Mouse (Mus musculus): ENCODE measurements at regions not wholly inside any gene's neighbourhood (a gene's known extent, or its start where the extent isn't known, plus 50 kb on each side); places are given as distances from the start of the nearest gene placed in this dataset.

- H3K9ac ChIP-seq: no peak overlapping the region
- H3K9me3 ChIP-seq: no peaks in the 10 kb centered on the region
- H3K4me2 ChIP-seq: no peak overlapping the region
- no peak for ATAC-seq (ENCODE audit: borderline replicate concordance, extremely low read depth, low FRiP score, low TSS enrichment)
- no peak overlapping the region for H3K27ac ChIP-seq
- no peak overlapping the region for H3K4me3 ChIP-seq
- H3K27me3 ChIP-seq: no peaks in the 10 kb centered on the region
- no peaks in the 10 kb centered on the region for H3K4me1 ChIP-seq
- H3K36me3 ChIP-seq: no peaks in the 10 kb centered on the region
- 83% methylated on average over 6 of the region's 6 CpGs for WGBS
These were observed 120.2 kb upstream of the Ifne start for GRCm38 (mm10) chr4:89000200-89000599.

- WGBS: 78% methylated on average over 5 of the region's 5 CpGs
- no peaks in the 10 kb centered on the region for H3K36me3 ChIP-seq
- no peak for ATAC-seq (ENCODE audit: borderline replicate concordance, extremely low read depth, low FRiP score, low TSS enrichment)
- H3K9ac ChIP-seq: no peak overlapping the region
- no peaks in the 10 kb centered on the region for H3K9me3 ChIP-seq
- H3K27me3 ChIP-seq: no peaks in the 10 kb centered on the region
- no peak overlapping the region for H3K4me3 ChIP-seq
- no peak overlapping the region for H3K27ac ChIP-seq
- no peaks in the 10 kb centered on the region for H3K4me1 ChIP-seq
- H3K4me2 ChIP-seq: no peak overlapping the region
These were observed 118.3 kb upstream of the Ifne start for GRCm38 (mm10) chr4:88998286-88998685.

- H3K36me3 ChIP-seq: no peaks in the 10 kb centered on the region
- WGBS: 70% methylated on average over 5 of the region's 5 CpGs
- H3K9me3 ChIP-seq: no peaks in the 10 kb centered on the region
- H3K27ac ChIP-seq: no peak overlapping the region
- no peaks in the 10 kb centered on the region for H3K27me3 ChIP-seq
- no peak overlapping the region for H3K9ac ChIP-seq
- no peak overlapping the region for H3K4me2 ChIP-seq
- H3K4me3 ChIP-seq: no peak overlapping the region
- no peaks in the 10 kb centered on the region for H3K4me1 ChIP-seq
- no peak for ATAC-seq (ENCODE audit: borderline replicate concordance, extremely low read depth, low FRiP score, low TSS enrichment)
These were observed 115.3 kb upstream of the Ifne start for GRCm38 (mm10) chr4:88995129-88995919.

GRCm38 (mm10) chr4:88994486-88994885 is 114.5 kb upstream of the Ifne start:
- no peak overlapping the region for H3K27ac ChIP-seq
- H3K27me3 ChIP-seq: no peaks in the 10 kb centered on the region
- H3K4me2 ChIP-seq: no peak overlapping the region
- no peak overlapping the region for H3K9ac ChIP-seq
- no peak overlapping the region for H3K4me3 ChIP-seq
- no peaks in the 10 kb centered on the region for H3K36me3 ChIP-seq
- WGBS: 62% methylated on average over 4 of the region's 4 CpGs
- no peak for ATAC-seq (ENCODE audit: borderline replicate concordance, extremely low read depth, low FRiP score, low TSS enrichment)
- no peaks in the 10 kb centered on the region for H3K4me1 ChIP-seq
- H3K9me3 ChIP-seq: no peaks in the 10 kb centered on the region

- Histone ChIP-seq H3K27me3 (no peaks in the 10 kb centered on the region), H3K36me3 (no peaks in the 10 kb centered on the region), H3K27ac (no peak overlapping the region), H3K4me1 (no peaks in the 10 kb centered on the region), H3K4me2 (no peak overlapping the region), H3K9me3 (no peaks in the 10 kb centered on the region), H3K9ac (no peak overlapping the region), H3K4me3 (no peak overlapping the region)
- ATAC-seq (ENCODE audit: borderline replicate concordance, extremely low read depth, low FRiP score, low TSS enrichment): no peak
- WGBS: 78% methylated on average over 2 of the region's 2 CpGs
These were observed 112.5 kb upstream of the Ifne start for GRCm38 (mm10) chr4:88992498-88992897.

- H3K4me2 ChIP-seq: no peak overlapping the region
- no peak overlapping the region for H3K27ac ChIP-seq
- H3K4me1 ChIP-seq: no peaks in the 10 kb centered on the region
- no peaks in the 10 kb centered on the region for H3K36me3 ChIP-seq
- ATAC-seq (ENCODE audit: borderline replicate concordance, extremely low read depth, low FRiP score, low TSS enrichment): no peak
- 25% methylated on average over 4 of the region's 4 CpGs for WGBS
- no peak overlapping the region for H3K9ac ChIP-seq
- no peaks in the 10 kb centered on the region for H3K9me3 ChIP-seq
- no peaks in the 10 kb centered on the region for H3K27me3 ChIP-seq
- H3K4me3 ChIP-seq: no peak overlapping the region
These were observed 108.4 kb upstream of the Ifne start for GRCm38 (mm10) chr4:88988363-88988762.

GRCm38 (mm10) chr4:88987103-88987502 is 107.1 kb upstream of the Ifne start:
- H3K9me3 ChIP-seq: no peaks in the 10 kb centered on the region
- no peak overlapping the region for H3K9ac ChIP-seq
- no peak overlapping the region for H3K27ac ChIP-seq
- H3K27me3 ChIP-seq: no peaks in the 10 kb centered on the region
- H3K36me3 ChIP-seq: no peaks in the 10 kb centered on the region
- H3K4me2 ChIP-seq: no peak overlapping the region
- no peaks in the 10 kb centered on the region for H3K4me1 ChIP-seq
- no peak overlapping the region for H3K4me3 ChIP-seq
- 46% methylated on average over 1 of the region's 1 CpGs for WGBS
- no peak for ATAC-seq (ENCODE audit: borderline replicate concordance, extremely low read depth, low FRiP score, low TSS enrichment)

- Histone ChIP-seq H3K9me3 (no peaks in the 10 kb centered on the region), H3K4me3 (no peak overlapping the region), H3K27ac (no peak overlapping the region), H3K4me1 (no peaks in the 10 kb centered on the region), H3K4me2 (no peak overlapping the region), H3K9ac (no peak overlapping the region), H3K36me3 (no peaks in the 10 kb centered on the region), H3K27me3 (no peaks in the 10 kb centered on the region)
- no peak for ATAC-seq (ENCODE audit: borderline replicate concordance, extremely low read depth, low FRiP score, low TSS enrichment)
- WGBS: 69% methylated on average over 3 of the region's 3 CpGs
These were observed 102.5 kb upstream of the Ifne start for GRCm38 (mm10) chr4:88982457-88982856.

- Histone ChIP-seq H3K9ac (no peak overlapping the region), H3K4me2 (no peak overlapping the region), H3K27me3 (no peaks in the 10 kb centered on the region), H3K36me3 (no peaks in the 10 kb centered on the region), H3K9me3 (no peaks in the 10 kb centered on the region), H3K4me3 (no peak overlapping the region), H3K27ac (no peak overlapping the region), H3K4me1 (no peaks in the 10 kb centered on the region)
- WGBS: 89% methylated on average over 2 of the region's 3 CpGs
- ATAC-seq (ENCODE audit: borderline replicate concordance, extremely low read depth, low FRiP score, low TSS enrichment): no peak
These were observed 97.3 kb upstream of the Ifne start for GRCm38 (mm10) chr4:88977099-88977888.

- Histone ChIP-seq H3K9ac (no peak overlapping the region), H3K4me2 (no peak overlapping the region), H3K9me3 (no peaks in the 10 kb centered on the region), H3K4me1 (no peaks in the 10 kb centered on the region), H3K27me3 (no peaks in the 10 kb centered on the region), H3K36me3 (no peaks in the 10 kb centered on the region), H3K4me3 (no peak overlapping the region), H3K27ac (no peak overlapping the region)
- ATAC-seq (ENCODE audit: borderline replicate concordance, extremely low read depth, low FRiP score, low TSS enrichment): no peak
- WGBS: 68% methylated on average over 2 of the region's 2 CpGs
These were observed 94.5 kb upstream of the Ifne start for GRCm38 (mm10) chr4:88974535-88974934.

GRCm38 (mm10) chr4:88969134-88969841 is 89.3 kb upstream of the Ifne start:
- no peaks in the 10 kb centered on the region for H3K4me1 ChIP-seq
- H3K4me3 ChIP-seq: no peak overlapping the region
- no peaks in the 10 kb centered on the region for H3K36me3 ChIP-seq
- H3K27me3 ChIP-seq: no peaks in the 10 kb centered on the region
- no peak overlapping the region for H3K9ac ChIP-seq
- WGBS: 65% methylated on average over 6 of the region's 6 CpGs
- ATAC-seq (ENCODE audit: borderline replicate concordance, extremely low read depth, low FRiP score, low TSS enrichment): no peak
- no peak overlapping the region for H3K4me2 ChIP-seq
- H3K9me3 ChIP-seq: no peaks in the 10 kb centered on the region
- H3K27ac ChIP-seq: no peak overlapping the region

- Histone ChIP-seq H3K27ac (no peak overlapping the region), H3K4me1 (no peaks in the 10 kb centered on the region), H3K4me3 (no peak overlapping the region), H3K9ac (no peak overlapping the region), H3K9me3 (no peaks in the 10 kb centered on the region), H3K36me3 (no peaks in the 10 kb centered on the region), H3K4me2 (no peak overlapping the region), H3K27me3 (no peaks in the 10 kb centered on the region)
- WGBS: 62% methylated on average over 3 of the region's 3 CpGs
- no peak for ATAC-seq (ENCODE audit: borderline replicate concordance, extremely low read depth, low FRiP score, low TSS enrichment)
These were observed 79.6 kb upstream of the Ifne start for GRCm38 (mm10) chr4:88959621-88960020.
